Mouse (Mus musculus) bone marrow, adult 2 months (tissue): ENCODE measurements around the gene Sqstm1. TPM values are rescaled to one million over a fixed set of nuclear protein-coding genes. Genes with fewer than 3 reads are reported as not detected.

ENCODE experiments used
- H3K27ac ChIP-seq: fragments of 200-500 bp; 2 replicates; pipeline ENCODE4 v1.5.1; 2012; ENCODE audit warnings: low read depth, mild to moderate bottlenecking, control low read depth, inconsistent platforms, low read length; ENCODE audit not compliant: control insufficient read depth, poor library complexity, insufficient read depth
- H3K4me1 ChIP-seq: fragments of 200-500 bp; 2 replicates; pipeline ENCODE4 v1.6.1; 2011; ENCODE audit warnings: low read length; ENCODE audit not compliant: control insufficient read depth, insufficient read depth
- H3K4me3 ChIP-seq: fragments of 200-500 bp; replicated peaks from 2 replicates; pipeline ENCODE3; 2011; ENCODE audit warnings: mild to moderate bottlenecking, low read depth, low read length, control low read depth; ENCODE audit not compliant: control insufficient read depth
- CTCF ChIP-seq: fragments of 200-500 bp; IDR thresholded peaks from 2 replicates; pipeline ENCODE4 v1.5.1; 2011; ENCODE audit warnings: low read length, control low read depth; ENCODE audit not compliant: control insufficient read depth, insufficient read depth
- POLR2A ChIP-seq: fragments of 200-500 bp; IDR thresholded peaks from 2 replicates; pipeline ENCODE4 v1.6.1; 2011; ENCODE audit warnings: low read depth, mild to moderate bottlenecking, control low read depth, low read length, borderline replicate concordance; ENCODE audit not compliant: control insufficient read depth
- WGBS: fragments of 180-500 bp; shearing (Covaris S2); methylation state at CpG from one replicate; pipeline ENCODE4 v1.1.7; 2018; 5-methylcytosine and 5-hydroxymethylcytosine counted together
- polyA plus RNA-seq: library from polyadenylated mRNA; stranded (reverse); fragments of >200 nt; gene quantifications from 2 replicates; pipeline ENCODE4 v1.2.4, GENCODE M21; 2011; ENCODE audit warnings: low replicate concordance; ENCODE audit not compliant: missing spikeins, insufficient read depth, insufficient read length

Gene Sqstm1
- polyA plus RNA-seq, 1 experiment: 172 TPM

GRCm38 (mm10) chr11:50151374-50151773 lies 59.3 kb downstream of the Sqstm1 start:
- Histone ChIP-seq H3K4me1 (peaks cover 4% of the 10 kb centered on the region; the same call in 1 of the 2 replicates), H3K27ac (no peak overlapping the region), H3K4me3 (no peak overlapping the region)
- WGBS: 79% methylated on average over 3 of the region's 3 CpGs
- TF ChIP-seq CTCF (no peak), POLR2A (no peak)

- 57% methylated on average over 9 of the region's 9 CpGs for WGBS
- Histone ChIP-seq H3K4me3 (no peak overlapping the region), H3K4me1 (peaks cover 4% of the 10 kb centered on the region; the same call in 1 of the 2 replicates), H3K27ac (peak overlapping the region; percentile 49)
- TF ChIP-seq CTCF (no peak), POLR2A (no peak)
These were observed 61.0 kb downstream of the Sqstm1 start for GRCm38 (mm10) chr11:50149603-50150150.

Other genes starting within 250 kb of the Sqstm1 start
- 12.9 and 33.0 TPM in 2 replicates for gene Rnf130, start 185.5 kb downstream of the Sqstm1 start, polyA plus RNA-seq
- gene Tbc1d9b, start 79.4 kb downstream of the Sqstm1 start, polyA plus RNA-seq: 10.5 and 31.4 TPM in 2 replicates
- gene Mrnip, start 36.4 kb downstream of the Sqstm1 start, polyA plus RNA-seq: 5.2 and 6.2 TPM in 2 replicates
- gene Mgat4b, start 63 bp upstream of the Sqstm1 start, polyA plus RNA-seq: 15.7 and 20.7 TPM in 2 replicates
- 3.9 and 6.7 TPM in 2 replicates for gene Ltc4s, start 27.8 kb upstream of the Sqstm1 start, polyA plus RNA-seq
- gene Maml1, start 81.5 kb upstream of the Sqstm1 start, polyA plus RNA-seq: 1.8 and 9.2 TPM in 2 replicates
- gene Canx, start 114.8 kb upstream of the Sqstm1 start, polyA plus RNA-seq: 160 and 195 TPM in 2 replicates
- not detected in 2 replicates for gene Cby3, start 143.6 kb upstream of the Sqstm1 start, polyA plus RNA-seq
- 245 and 271 TPM in 2 replicates for gene Hnrnph1, start 166.2 kb upstream of the Sqstm1 start, polyA plus RNA-seq
- gene Rufy1, start 220.3 kb upstream of the Sqstm1 start, polyA plus RNA-seq: 7.7 and 12.5 TPM in 2 replicates